Mouse (Mus musculus): ENCODE data around the gene Nutm1. TPM values are rescaled to one million over a fixed set of nuclear protein-coding genes. Genes with fewer than 3 reads are reported as not detected.

Gene Nutm1
- polyA plus RNA-seq, 1 experiment from 2014 or later, result not detected

GRCm38 (mm10) chr2:112284363-112285030 lies 25.4 kb upstream of the Nutm1 start:
- 2% methylated on average over 21 of the region's 21 CpGs for WGBS
- H3K27me3 ChIP-seq (ENCODE audit: control insufficient read depth, insufficient read depth, low read length), result no peaks in the 10 kb centered on the region
- peak overlapping the region; percentile 30 for H3K4me3 ChIP-seq (ENCODE audit: low read depth, low read length)
- H3K27ac ChIP-seq (ENCODE audit: low read depth, low read length), result no peak overlapping the region
- peak; percentile 88; the same call in 1 of the 2 replicates for ATAC-seq (ENCODE audit: low read depth)
- peak overlapping the region; percentile 47; the same call in 1 of the 2 replicates for H3K9ac ChIP-seq (replicated peaks; ENCODE audit: low read depth, low read length)
- H3K4me1 ChIP-seq (ENCODE audit: control insufficient read depth, insufficient read depth, low read length), result no peaks in the 10 kb centered on the region
- peak overlapping the region; percentile 54 for H3K4me2 ChIP-seq (ENCODE audit: low read depth, low read length)
- H3K9me3 ChIP-seq (ENCODE audit: control insufficient read depth, low read length), result no peaks in the 10 kb centered on the region
- no peaks in the 10 kb centered on the region for H3K36me3 ChIP-seq (ENCODE audit: control insufficient read depth, insufficient read depth, low read length)

GRCm38 (mm10) chr2:112282846-112283245 lies 23.8 kb upstream of the Nutm1 start:
- ATAC-seq (ENCODE audit: low read depth), result no peak
- 75% methylated on average over 1 of the region's 1 CpGs for WGBS
- no peak overlapping the region for H3K4me2 ChIP-seq (ENCODE audit: low read depth, low read length)
- H3K36me3 ChIP-seq (ENCODE audit: control insufficient read depth, insufficient read depth, low read length), result no peaks in the 10 kb centered on the region
- H3K9me3 ChIP-seq (ENCODE audit: control insufficient read depth, low read length), result no peaks in the 10 kb centered on the region
- H3K27ac ChIP-seq (ENCODE audit: low read depth, low read length), result no peak overlapping the region
- H3K9ac ChIP-seq (replicated peaks; ENCODE audit: low read depth, low read length), result no peak overlapping the region
- H3K27me3 ChIP-seq (ENCODE audit: control insufficient read depth, insufficient read depth, low read length), result no peaks in the 10 kb centered on the region
- H3K4me3 ChIP-seq (ENCODE audit: low read depth, low read length), result no peak overlapping the region
- no peaks in the 10 kb centered on the region for H3K4me1 ChIP-seq (ENCODE audit: control insufficient read depth, insufficient read depth, low read length)

DNA sequence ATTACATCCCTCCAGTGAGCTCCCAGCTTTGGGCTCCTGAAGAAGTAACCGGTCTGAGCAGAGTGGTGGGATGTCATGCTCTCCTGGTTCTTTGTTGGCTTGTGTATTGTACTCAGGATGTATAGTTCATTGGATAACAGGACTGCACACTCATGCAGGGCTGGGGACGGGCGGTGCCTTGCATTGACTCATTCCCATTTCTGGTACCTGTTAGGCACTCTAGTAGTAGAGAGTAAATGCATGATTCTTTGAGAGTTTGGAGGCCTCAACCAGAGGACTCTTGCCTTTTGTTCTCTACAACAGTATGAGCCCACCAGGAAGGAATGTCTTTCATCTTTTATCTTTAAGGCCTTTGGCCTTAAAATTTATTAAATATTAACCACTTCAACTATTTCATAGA lies 17.8 kb upstream of the Nutm1 start:
- no peaks in the 10 kb centered on the region for H3K4me1 ChIP-seq (ENCODE audit: control insufficient read depth, insufficient read depth, low read length)
- no peaks in the 10 kb centered on the region for H3K36me3 ChIP-seq (ENCODE audit: control insufficient read depth, insufficient read depth, low read length)
- no peak for ATAC-seq (ENCODE audit: low read depth)
- H3K9ac ChIP-seq (replicated peaks; ENCODE audit: low read depth, low read length), result no peak overlapping the region
- H3K27me3 ChIP-seq (ENCODE audit: control insufficient read depth, insufficient read depth, low read length), result no peaks in the 10 kb centered on the region
- H3K4me2 ChIP-seq (ENCODE audit: low read depth, low read length), result no peak overlapping the region
- WGBS, result 91% methylated on average over 3 of the region's 3 CpGs
- H3K27ac ChIP-seq (ENCODE audit: low read depth, low read length), result no peak overlapping the region
- H3K9me3 ChIP-seq (ENCODE audit: control insufficient read depth, low read length), result no peaks in the 10 kb centered on the region
- no peak overlapping the region for H3K4me3 ChIP-seq (ENCODE audit: low read depth, low read length)

GRCm38 (mm10) chr2:112273474-112273873 lies 14.4 kb upstream of the Nutm1 start:
- Histone ChIP-seq H3K27ac (ENCODE audit: low read depth, low read length) (no peak overlapping the region), H3K27me3 (ENCODE audit: control insufficient read depth, insufficient read depth, low read length) (no peaks in the 10 kb centered on the region), H3K9ac (replicated peaks; ENCODE audit: low read depth, low read length) (no peak overlapping the region), H3K9me3 (ENCODE audit: control insufficient read depth, low read length) (no peaks in the 10 kb centered on the region), H3K4me2 (ENCODE audit: low read depth, low read length) (no peak overlapping the region), H3K36me3 (ENCODE audit: control insufficient read depth, insufficient read depth, low read length) (no peaks in the 10 kb centered on the region), H3K4me3 (ENCODE audit: low read depth, low read length) (no peak overlapping the region), H3K4me1 (ENCODE audit: control insufficient read depth, insufficient read depth, low read length) (0 out of 2 replicates have a peak, but pooled peaks cover 1% of the 10 kb centered on the region)
- WGBS, result 86% methylated on average over 6 of the region's 6 CpGs
- no peak for ATAC-seq (ENCODE audit: low read depth)

GRCm38 (mm10) chr2:112272909-112273308 lies 13.8 kb upstream of the Nutm1 start:
- H3K27me3 ChIP-seq (ENCODE audit: control insufficient read depth, insufficient read depth, low read length), result no peaks in the 10 kb centered on the region
- H3K4me1 ChIP-seq (ENCODE audit: control insufficient read depth, insufficient read depth, low read length), result peaks cover 4% of the 10 kb centered on the region; the same call in 1 of the 2 replicates
- 100% methylated on average over 2 of the region's 2 CpGs for WGBS
- no peaks in the 10 kb centered on the region for H3K9me3 ChIP-seq (ENCODE audit: control insufficient read depth, low read length)
- no peak overlapping the region for H3K9ac ChIP-seq (replicated peaks; ENCODE audit: low read depth, low read length)
- no peaks in the 10 kb centered on the region for H3K36me3 ChIP-seq (ENCODE audit: control insufficient read depth, insufficient read depth, low read length)
- no peak overlapping the region for H3K4me2 ChIP-seq (ENCODE audit: low read depth, low read length)
- no peak overlapping the region for H3K4me3 ChIP-seq (ENCODE audit: low read depth, low read length)
- ATAC-seq (ENCODE audit: low read depth), result no peak
- H3K27ac ChIP-seq (ENCODE audit: low read depth, low read length), result no peak overlapping the region

DNA sequence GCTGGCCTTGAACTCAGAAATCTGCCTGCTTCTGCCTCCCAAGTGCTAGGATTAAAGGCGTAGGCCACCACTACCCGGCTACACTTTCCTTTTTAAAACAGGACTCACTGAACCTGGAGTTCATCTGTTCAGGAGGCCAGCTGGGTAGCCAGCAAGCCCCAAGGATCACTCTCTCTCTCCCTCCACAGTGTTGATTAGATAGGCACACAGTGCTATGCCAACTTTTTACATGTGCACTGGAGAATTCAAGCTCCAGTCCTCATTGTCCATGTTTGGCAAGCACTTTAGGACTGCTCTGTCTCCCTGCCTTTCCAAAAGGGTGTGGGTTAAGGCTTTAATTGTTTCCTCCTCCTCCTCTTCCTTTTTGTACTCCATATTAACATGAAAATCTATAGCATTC lies 10.9 kb upstream of the Nutm1 start:
- Histone ChIP-seq H3K4me1 (ENCODE audit: control insufficient read depth, insufficient read depth, low read length) (peaks cover 17% of the 10 kb centered on the region), H3K9me3 (ENCODE audit: control insufficient read depth, low read length) (no peaks in the 10 kb centered on the region), H3K9ac (replicated peaks; ENCODE audit: low read depth, low read length) (no peak overlapping the region), H3K36me3 (ENCODE audit: control insufficient read depth, insufficient read depth, low read length) (no peaks in the 10 kb centered on the region), H3K4me3 (ENCODE audit: low read depth, low read length) (no peak overlapping the region), H3K4me2 (ENCODE audit: low read depth, low read length) (no peak overlapping the region), H3K27ac (ENCODE audit: low read depth, low read length) (no peak overlapping the region), H3K27me3 (ENCODE audit: control insufficient read depth, insufficient read depth, low read length) (no peaks in the 10 kb centered on the region)
- 85% methylated on average over 2 of the region's 2 CpGs for WGBS
- ATAC-seq (ENCODE audit: low read depth), result no peak

DNA sequence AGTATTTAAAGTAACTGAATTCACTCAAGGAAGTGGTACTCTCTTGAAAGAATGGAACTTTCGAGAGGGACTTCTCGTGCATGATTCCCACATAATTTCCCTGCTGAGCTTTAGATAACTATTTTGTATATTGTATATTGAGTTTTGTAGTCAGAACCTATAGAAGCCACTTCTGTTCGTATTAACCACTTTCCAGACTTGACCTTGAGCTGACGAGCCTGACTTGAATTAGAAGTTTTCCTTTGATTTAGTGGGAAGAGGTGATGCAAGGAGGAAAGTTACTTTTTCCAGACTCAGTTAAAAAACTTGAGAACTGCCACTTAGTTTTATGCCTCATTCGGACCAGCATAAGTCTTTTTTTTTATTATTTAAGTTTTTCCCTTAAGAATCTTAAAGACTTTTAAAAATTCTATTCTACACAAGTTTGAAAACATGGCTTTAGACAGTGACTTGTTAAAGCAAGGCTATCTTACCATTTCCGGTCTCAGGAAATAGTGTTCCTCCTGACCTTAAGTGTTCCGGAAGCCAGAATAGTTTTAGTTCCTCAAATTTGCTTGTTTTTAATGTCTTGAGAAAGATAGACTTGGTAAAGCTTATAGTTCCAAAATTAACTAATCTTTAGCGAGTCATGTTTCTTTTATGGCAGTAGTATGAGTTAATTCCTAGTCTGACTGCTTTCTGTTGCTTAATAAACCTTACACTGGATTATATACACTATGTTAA lies 8.6 kb upstream of the Nutm1 start:
- H3K27me3 ChIP-seq (ENCODE audit: control insufficient read depth, insufficient read depth, low read length), result no peaks in the 10 kb centered on the region
- H3K36me3 ChIP-seq (ENCODE audit: control insufficient read depth, insufficient read depth, low read length), result no peaks in the 10 kb centered on the region
- H3K4me1 ChIP-seq (ENCODE audit: control insufficient read depth, insufficient read depth, low read length), result peaks cover 24% of the 10 kb centered on the region
- no peak overlapping the region for H3K27ac ChIP-seq (ENCODE audit: low read depth, low read length)
- ATAC-seq (ENCODE audit: low read depth), result no peak
- no peak overlapping the region for H3K9ac ChIP-seq (replicated peaks; ENCODE audit: low read depth, low read length)
- 82% methylated on average over 8 of the region's 8 CpGs for WGBS
- peak overlapping the region; percentile 60 for H3K4me2 ChIP-seq (ENCODE audit: low read depth, low read length)
- 0 out of 2 replicates have a peak overlapping the region, but pooled peaks have one; percentile 80 for H3K4me3 ChIP-seq (ENCODE audit: low read depth, low read length)
- H3K9me3 ChIP-seq (ENCODE audit: control insufficient read depth, low read length), result no peaks in the 10 kb centered on the region

GRCm38 (mm10) chr2:112266780-112267179 lies 7.7 kb upstream of the Nutm1 start:
- peak overlapping the region; percentile 85; the same call in 1 of the 2 replicates for H3K9ac ChIP-seq (replicated peaks; ENCODE audit: low read depth, low read length)
- peak overlapping the region; percentile 60 for H3K4me2 ChIP-seq (ENCODE audit: low read depth, low read length)
- no peak overlapping the region for H3K27ac ChIP-seq (ENCODE audit: low read depth, low read length)
- H3K36me3 ChIP-seq (ENCODE audit: control insufficient read depth, insufficient read depth, low read length), result no peaks in the 10 kb centered on the region
- H3K9me3 ChIP-seq (ENCODE audit: control insufficient read depth, low read length), result no peaks in the 10 kb centered on the region
- ATAC-seq (ENCODE audit: low read depth), result no peak
- peaks cover 26% of the 10 kb centered on the region for H3K4me1 ChIP-seq (ENCODE audit: control insufficient read depth, insufficient read depth, low read length)
- WGBS, result 30% methylated on average over 10 of the region's 10 CpGs
- H3K27me3 ChIP-seq (ENCODE audit: control insufficient read depth, insufficient read depth, low read length), result no peaks in the 10 kb centered on the region
- peak overlapping the region; percentile 80 for H3K4me3 ChIP-seq (ENCODE audit: low read depth, low read length)

DNA sequence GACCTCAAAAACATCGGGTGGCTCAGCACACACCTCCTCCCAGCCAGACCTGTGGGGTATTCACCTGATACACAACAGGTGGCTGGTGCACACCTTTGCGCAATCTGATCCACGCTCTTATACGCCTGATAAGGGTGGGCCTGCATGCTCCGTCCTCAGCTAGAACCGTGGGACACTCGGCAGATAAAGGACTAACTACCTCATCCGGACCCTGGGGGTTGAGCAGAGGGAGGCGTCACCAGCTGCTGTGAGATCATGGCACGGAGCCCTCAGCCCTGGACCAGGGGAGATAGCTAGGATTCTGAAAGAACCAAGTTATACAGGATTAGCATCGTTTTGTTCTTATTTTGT lies 7.1 kb upstream of the Nutm1 start, which contains the start of gene Gm21985:
Gm21985 (plus strand) TSS at position 73 of the 351 bp plus-strand sequence.
- Histone ChIP-seq H3K4me1 (ENCODE audit: control insufficient read depth, insufficient read depth, low read length) (peaks cover 26% of the 10 kb centered on the region), H3K9ac (replicated peaks; ENCODE audit: low read depth, low read length) (peak within 1 kb of the TSS; percentile 85), H3K36me3 (ENCODE audit: control insufficient read depth, insufficient read depth, low read length) (no peaks in the 10 kb centered on the region), H3K27ac (ENCODE audit: low read depth, low read length) (peak within 1 kb of the TSS; percentile 91), H3K9me3 (ENCODE audit: control insufficient read depth, low read length) (no peaks in the 10 kb centered on the region), H3K4me3 (ENCODE audit: low read depth, low read length) (peak within 1 kb of the TSS; percentile 80), H3K4me2 (ENCODE audit: low read depth, low read length) (peak within 1 kb of the TSS; percentile 60), H3K27me3 (ENCODE audit: control insufficient read depth, insufficient read depth, low read length) (no peaks in the 10 kb centered on the region)
- peak; percentile 54 for ATAC-seq (ENCODE audit: low read depth)
- WGBS, result 2% methylated on average over 11 of the region's 11 CpGs
